Mouse (Mus musculus) intestine, embryonic 14.5 days (tissue): Measurements from ENCODE around the gene Ak3. TPM values are rescaled to one million over a fixed set of nuclear protein-coding genes. Genes with fewer than 3 reads are reported as not detected.

Experiments used
- polyA plus RNA-seq: library from polyadenylated mRNA; unstranded; fragments of >200 nt; fragmentation: Nextera tagmentation; extraction: Ambion mirVana; gene quantifications from 2 replicates; pipeline ENCODE4 v1.2.1, GENCODE M21; 2014

Ak3 gene
- polyA plus RNA-seq, 1 experiment from 2014 or later: 88.3 TPM

Other genes with a start within 250 kb of the Ak3 start
- gene Slc1a1, start 212.9 kb downstream of the Ak3 start, polyA plus RNA-seq: 0.41 and 0.62 TPM in 2 replicates
- gene Plpp6, start 84.0 kb downstream of the Ak3 start, polyA plus RNA-seq: 10.1 and 13.5 TPM in 2 replicates
- gene 4430402I18Rik, start 80.2 kb downstream of the Ak3 start, polyA plus RNA-seq: 0.23 and 0.56 TPM in 2 replicates
- 42.9 and 46.7 TPM in 2 replicates for gene Cdc37l1, start 57.6 kb downstream of the Ak3 start, polyA plus RNA-seq
- 77.2 and 83.7 TPM in 2 replicates for gene Rcl1, start 53.4 kb upstream of the Ak3 start, polyA plus RNA-seq
- gene Jak2, start 203.9 kb upstream of the Ak3 start, polyA plus RNA-seq: 10.6 and 11.6 TPM in 2 replicates